Mouse (Mus musculus) heart, postnatal 25 days (tissue): ENCODE data around the gene Olfr1239. TPM values are rescaled to one million over a fixed set of nuclear protein-coding genes. Genes with fewer than 3 reads are reported as not detected.

ENCODE experiments used
- DNase-seq: peaks from one replicate; pipeline ENCODE4 v3.0.0; 2022; ENCODE audit warnings: low spot score
- intact Hi-C: fragments of 180-260 bp; cut with DNase I; formaldehyde crosslinking; loops from one replicate; pipeline ENCODE4 v1.15.1; 2025
- total RNA-seq, 2 experiments: library from RNA; stranded (reverse); gene quantifications; 2 replicates each; pipeline ENCODE4 v1.2.3; 2021

The Olfr1239 gene
- not detected for total RNA-seq

- intact Hi-C loops, result no loop called here
- no peak for DNase-seq
These were observed at the start of gene Olfr1239 for GRCm38 (mm10) chr2:89420307-89420706. TSS of gene Olfr1239 (minus strand) at chr2:89420407.

DNA sequence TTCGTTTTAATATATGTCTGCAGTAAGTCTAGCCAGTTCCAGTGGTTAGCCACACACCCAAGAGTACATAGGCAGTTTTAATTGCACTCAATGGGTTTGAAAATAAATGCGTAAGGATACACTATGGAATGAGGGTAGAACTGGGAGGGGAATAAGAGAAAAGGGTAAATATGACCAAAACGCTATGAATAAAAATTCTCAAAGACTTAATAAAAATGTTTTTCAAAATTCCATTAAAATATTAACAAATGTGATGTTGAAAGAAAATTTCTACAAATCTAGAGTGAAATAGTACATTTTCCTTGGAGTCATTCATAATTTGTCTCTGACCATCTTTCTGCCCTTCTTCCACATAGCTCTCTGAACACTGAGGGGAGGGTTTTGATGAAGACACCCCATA, 22.7 kb upstream of the Olfr1239 start, which contains the start of gene Olfr1240:
Olfr1240 (minus strand) TSS at position 101 of the 400 bp plus-strand sequence.
- intact Hi-C loops, result no loop called here
- no peak for DNase-seq

DNA sequence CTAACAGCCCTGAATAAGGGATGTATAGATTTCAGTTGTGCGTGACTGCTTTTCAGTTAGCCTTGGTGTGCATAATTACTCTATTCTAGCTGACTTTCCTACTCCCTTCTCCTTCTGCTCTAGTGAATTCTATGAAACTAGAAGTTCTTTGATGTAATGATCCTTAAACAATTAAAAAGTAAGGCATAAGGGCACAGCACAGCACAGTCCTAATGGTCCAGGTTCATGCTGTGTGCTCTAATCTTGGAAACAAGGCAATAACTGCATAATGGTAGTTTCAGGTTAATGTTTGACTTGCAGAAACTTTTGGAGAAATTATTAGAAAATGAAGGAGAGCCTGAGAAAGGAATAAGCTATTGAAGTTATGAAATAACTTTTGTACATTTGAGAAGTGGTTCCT, 5.7 kb downstream of the Olfr1239 start:
- DNase-seq, result no peak
- intact Hi-C loops, result no loop called here

DNA sequence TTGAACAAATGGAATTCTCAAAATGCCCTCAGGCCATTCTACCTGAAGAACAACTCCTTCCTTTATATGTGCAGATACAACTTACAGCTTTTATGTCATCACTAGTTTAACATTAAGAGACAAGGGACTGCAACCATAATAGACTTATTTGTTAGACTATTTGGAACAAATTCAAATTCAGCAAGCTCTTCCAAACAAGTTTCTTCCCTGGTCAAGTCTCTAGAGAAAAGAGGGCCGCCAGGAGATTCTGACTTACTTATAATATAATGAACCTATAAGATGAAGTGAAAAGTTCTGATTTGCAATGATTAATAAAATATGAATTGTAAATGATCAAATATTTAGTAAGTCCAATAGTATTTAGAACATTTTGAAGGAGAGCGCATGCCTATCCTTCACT, 10.6 kb downstream of the Olfr1239 start, which contains the start of gene Olfr1238:
Olfr1238 (minus strand) TSS at position 101 of the 400 bp plus-strand sequence.
- no peak for DNase-seq
- intact Hi-C loops, result no loop called here

DNA sequence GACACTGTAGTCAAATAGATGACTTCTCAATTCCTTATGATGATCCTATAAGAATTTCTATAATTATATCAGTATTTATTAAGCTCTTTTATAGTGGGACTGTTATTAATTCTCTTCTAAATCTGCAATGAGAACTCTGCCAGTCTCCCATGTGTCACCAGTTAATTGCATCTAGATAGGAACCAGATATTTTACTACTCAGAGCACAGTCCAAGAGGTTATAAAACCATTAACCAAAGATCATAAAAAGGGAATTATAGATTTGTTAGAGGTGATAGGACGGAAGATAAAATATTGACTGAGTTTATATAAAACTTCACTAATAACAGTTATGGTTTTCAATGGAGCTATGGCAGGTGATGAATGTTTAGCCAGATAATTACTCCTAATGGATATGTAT, 19.3 kb downstream of the Olfr1239 start:
- intact Hi-C loops, result no loop called here
- DNase-seq, result no peak

Other genes starting within 250 kb of the Olfr1239 start
- gene Olfr1225, start 245.7 kb downstream of the Olfr1239 start, total RNA-seq, result not detected
- not detected for gene Olfr1226, start 220.4 kb downstream of the Olfr1239 start, total RNA-seq
- gene Olfr1228, start 166.3 kb downstream of the Olfr1239 start, total RNA-seq, result not detected
- gene Olfr1229, start 132.4 kb downstream of the Olfr1239 start, total RNA-seq, result not detected
- gene Olfr1230, start 123.1 kb downstream of the Olfr1239 start, total RNA-seq, result not detected
- gene Olfr1231, start 113.3 kb downstream of the Olfr1239 start, total RNA-seq, result not detected
- gene Olfr1232, start 90.7 kb downstream of the Olfr1239 start, total RNA-seq, result not detected
- gene Olfr1233, start 78.0 kb downstream of the Olfr1239 start, total RNA-seq, result not detected
- gene Olfr1234, start 55.5 kb downstream of the Olfr1239 start, total RNA-seq, result not detected
- not detected for gene Olfr1238, start 10.7 kb downstream of the Olfr1239 start, total RNA-seq
- gene Olfr1240, start 22.6 kb upstream of the Olfr1239 start, total RNA-seq, result not detected
- gene Olfr1241, start 66.7 kb upstream of the Olfr1239 start, total RNA-seq, result not detected
- not detected for gene Olfr1242, start 77.9 kb upstream of the Olfr1239 start, total RNA-seq
- gene Olfr1243, start 111.1 kb upstream of the Olfr1239 start, total RNA-seq, result not detected
- gene Olfr1245, start 158.0 kb upstream of the Olfr1239 start, total RNA-seq, result not detected
- gene Olfr1246, start 172.8 kb upstream of the Olfr1239 start, total RNA-seq, result not detected
- not detected for gene Olfr1247, start 193.7 kb upstream of the Olfr1239 start, total RNA-seq
- gene Olfr1248, start 197.8 kb upstream of the Olfr1239 start, total RNA-seq, result not detected
- not detected for gene Olfr1249, start 214.6 kb upstream of the Olfr1239 start, total RNA-seq
- gene Olfr1250, start 241.1 kb upstream of the Olfr1239 start, total RNA-seq, result not detected